Comparison of ENCODE assay signal across 10 mouse cellular contexts in genomic region chr17:30200283-30200682, GRCm38 (mm10).
DNase-seq lines count a peak whose midpoint lies in the region; ATAC-seq lines count a peak whose summit lies in the region.
"Had no signal": no experiment of that assay in that cellular context is flagged by ENCODE, and none has a peak within 500 bp of the region (broad histone marks: within the 10 kb centered on the region; RNA-seq: fewer than 3 reads in every experiment).

No protein-coding gene starts in this region.

- H3K4me2 ChIP-seq in heart, embryonic 13.5 days: no peak overlapping the region
- H3K4me2 ChIP-seq in neural tube, embryonic 11.5 days (ENCODE audit: low read depth): no peak overlapping the region
- no peak overlapping the region for H3K4me2 ChIP-seq in neural tube, embryonic 14.5 days (ENCODE audit: low read depth, low read length)
- H3K4me2 ChIP-seq: lung, embryonic 14.5 days; stomach, embryonic 15.5 days had no signal

- ATAC-seq in heart, embryonic 13.5 days (ENCODE audit: extremely low read depth, insufficient number of reproducible peaks, low FRiP score, low TSS enrichment): no peak
- no peak for ATAC-seq in neural tube, embryonic 11.5 days (ENCODE audit: insufficient read depth, low FRiP score, low TSS enrichment)
- no peak for ATAC-seq in neural tube, embryonic 14.5 days (ENCODE audit: low read depth)

- H3K27ac ChIP-seq in heart, embryonic 13.5 days (replicated peaks): peak overlapping the region; percentile 95
- no peak overlapping the region for H3K27ac ChIP-seq in neural tube, embryonic 11.5 days (ENCODE audit: low read depth, low read length)
- H3K27ac ChIP-seq in neural tube, embryonic 14.5 days (ENCODE audit: low read depth, low read length): peak overlapping the region; percentile 28; the same call in 1 of the 2 replicates

- 0 out of 2 replicates have a peak, but pooled peaks cover 8% of the 10 kb centered on the region for H3K36me3 ChIP-seq in heart, embryonic 13.5 days
- H3K36me3 ChIP-seq in neural tube, embryonic 11.5 days (ENCODE audit: control insufficient read depth, insufficient read depth, low read length): no peaks in the 10 kb centered on the region
- H3K36me3 ChIP-seq in neural tube, embryonic 14.5 days (ENCODE audit: control insufficient read depth, insufficient read depth, low read length): no peaks in the 10 kb centered on the region
- H3K36me3 ChIP-seq: stomach, embryonic 15.5 days had no signal

- no peak overlapping the region for H3K4me3 ChIP-seq in heart, embryonic 13.5 days
- no peak overlapping the region for H3K4me3 ChIP-seq in neural tube, embryonic 11.5 days (ENCODE audit: low read depth, low read length)
- H3K4me3 ChIP-seq in neural tube, embryonic 14.5 days (ENCODE audit: low read depth, low read length): no peak overlapping the region
- H3K4me3 ChIP-seq: stomach, embryonic 15.5 days had no signal

- H3K9ac ChIP-seq in heart, embryonic 13.5 days: peak overlapping the region; percentile 65
- peak overlapping the region; percentile 29; the same call in 1 of the 2 replicates for H3K9ac ChIP-seq in neural tube, embryonic 11.5 days (ENCODE audit: low read length)
- no peak overlapping the region for H3K9ac ChIP-seq in neural tube, embryonic 14.5 days (replicated peaks; ENCODE audit: low read depth, low read length)
- H3K9ac ChIP-seq: lung, embryonic 14.5 days; stomach, embryonic 15.5 days had no signal

- 51% methylated on average over 4 of the region's 4 CpGs for WGBS in heart, embryonic 13.5 days
- WGBS in neural tube, embryonic 11.5 days: 92% methylated on average over 4 of the region's 4 CpGs
- WGBS in neural tube, embryonic 14.5 days: 85% methylated on average over 4 of the region's 4 CpGs

- DNase-seq in cerebellum, adult 9-10 months: peak; percentile 48
- DNase-seq in cerebellum, postnatal 14 days: no peak
- no peak for DNase-seq in heart, adult 11 months
- DNase-seq in neural tube, embryonic 11.5 days (ENCODE audit: low spot score): no peak
- no peak for DNase-seq in neural tube, embryonic 10.5 days (ENCODE audit: extremely low spot score, low spot score)
- DNase-seq in natural killer cell, adult 2 months (ENCODE audit: low spot score in 2 of 2): no peak

- H3K9me3 ChIP-seq in heart, embryonic 13.5 days: no peaks in the 10 kb centered on the region
- H3K9me3 ChIP-seq in neural tube, embryonic 11.5 days (ENCODE audit: control insufficient read depth, low read length): no peaks in the 10 kb centered on the region
- no peaks in the 10 kb centered on the region for H3K9me3 ChIP-seq in neural tube, embryonic 14.5 days (ENCODE audit: control insufficient read depth, low read length)
- H3K9me3 ChIP-seq: stomach, embryonic 15.5 days had no signal

- peaks cover 98% of the 10 kb centered on the region for H3K4me1 ChIP-seq in heart, embryonic 13.5 days
- peaks cover 32% of the 10 kb centered on the region for H3K4me1 ChIP-seq in neural tube, embryonic 11.5 days (ENCODE audit: control insufficient read depth, insufficient read depth, low read length)
- H3K4me1 ChIP-seq in neural tube, embryonic 14.5 days (ENCODE audit: control insufficient read depth, insufficient read depth, low read length): peaks cover 64% of the 10 kb centered on the region

- H3K27me3 ChIP-seq in heart, embryonic 13.5 days (replicated peaks): no peaks in the 10 kb centered on the region
- H3K27me3 ChIP-seq in neural tube, embryonic 11.5 days (ENCODE audit: control insufficient read depth, insufficient read depth, low read length): no peaks in the 10 kb centered on the region
- no peaks in the 10 kb centered on the region for H3K27me3 ChIP-seq in neural tube, embryonic 14.5 days (ENCODE audit: control insufficient read depth, insufficient read depth, low read length)
- H3K27me3 ChIP-seq: stomach, embryonic 15.5 days had no signal
